Mouse (Mus musculus) bone marrow macrophage, adult 2 months (primary cell): ENCODE results near the gene Spib.

ENCODE experiments used
- CTCF ChIP-seq: IDR thresholded peaks from 2 replicates; pipeline ENCODE4 v1.5.1; 2012; ENCODE audit warnings: low read depth, mild to moderate bottlenecking, low read length, moderate library complexity
- POLR2A ChIP-seq: IDR thresholded peaks from 2 replicates; pipeline ENCODE4 v1.6.1; 2012; ENCODE audit warnings: mild to moderate bottlenecking, low read depth, low read length, borderline replicate concordance

- TF ChIP-seq POLR2A (no peak), CTCF (peak; percentile 87)
These were observed 4.1 kb downstream of the Spib start for GRCm38 (mm10) chr7:44527483-44528398.
